Mouse (Mus musculus) heart, adult 18-20 months (tissue): ENCODE measurements at regions not wholly inside any gene's neighbourhood (a gene's known extent, or its start where the extent isn't known, plus 50 kb on each side); places are given as distances from the start of the nearest gene placed in this dataset.
A peak's percentile ranks its signal among the peaks of the same experiment; 100 is the strongest.

ENCODE experiments used
- DNase-seq, 2 experiments: peaks; one replicate each; pipeline ENCODE4 v3.0.0; 2021 to 2022; ENCODE audit warnings: mixed read lengths in 1 of 2

GRCm38 (mm10) chrX:95291676-95292075, 95.0 kb upstream of the Arhgef9 start:
- DNase-seq: no peak

DNA sequence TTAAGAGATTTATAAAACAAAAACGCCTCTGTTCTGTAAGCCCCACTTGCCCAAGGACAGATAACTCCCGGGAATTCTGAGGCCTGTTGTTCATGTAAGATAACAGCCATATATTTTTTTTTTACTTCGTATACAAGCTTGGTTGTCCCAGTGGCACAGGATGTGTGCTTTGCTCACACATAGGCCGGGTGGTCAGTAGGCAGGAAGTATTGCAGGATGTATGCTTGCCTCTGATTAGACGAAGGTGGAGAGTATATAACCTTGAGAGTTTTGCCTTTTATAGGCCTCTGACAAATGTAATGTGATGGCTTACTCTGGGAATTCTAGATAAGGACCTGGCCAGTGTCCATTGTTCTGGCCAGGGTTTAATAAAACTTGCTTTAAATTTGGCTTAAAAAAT, 85.4 kb upstream of the Arhgef9 start:
- no peak for DNase-seq

DNA sequence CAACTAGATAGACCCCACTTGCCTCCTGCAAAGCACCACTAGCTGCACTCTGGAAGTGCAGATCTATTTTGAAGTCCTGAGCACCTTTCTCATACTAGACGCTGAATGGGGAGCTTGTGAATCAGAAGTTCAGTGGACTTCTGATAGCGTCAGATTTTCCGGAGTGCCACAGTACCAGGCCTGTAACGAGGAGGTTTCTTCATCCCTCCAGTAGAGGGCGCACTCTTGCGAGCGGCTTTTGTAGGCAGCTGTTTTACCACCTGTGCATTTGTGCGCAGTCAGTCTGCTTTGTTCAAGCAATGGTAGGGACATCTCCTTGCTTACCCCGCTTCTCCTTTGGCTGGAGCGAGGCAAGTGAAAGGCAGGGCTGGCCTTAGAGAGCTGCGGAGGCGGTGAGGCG, 56.9 kb upstream of the Arhgef9 start:
- DNase-seq: peak in 1 of 2 experiments; percentile 22
